Mouse (Mus musculus): ENCODE measurements around the gene Pla2g12b.

Gene Pla2g12b

DNA sequence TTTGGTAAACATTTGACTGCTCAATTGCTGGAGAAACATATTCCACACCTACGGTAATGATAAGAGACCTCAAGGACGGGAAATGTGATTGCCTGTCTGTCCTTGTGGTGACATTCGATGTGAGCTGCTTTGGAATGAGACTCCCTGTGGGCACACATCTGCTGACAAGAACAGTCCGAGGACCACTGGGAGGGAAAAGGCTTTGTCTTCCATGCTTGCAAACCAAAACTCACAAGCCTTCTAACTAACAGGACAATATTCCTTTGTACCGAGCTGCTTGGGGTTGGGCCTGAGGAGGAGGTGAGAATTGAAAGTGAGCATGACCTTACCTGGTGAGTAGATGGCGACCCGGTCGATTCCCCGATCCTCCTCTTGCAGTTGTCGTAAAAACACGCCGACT, 63.8 kb downstream of the Pla2g12b start:
- no peak for DNase-seq (ENCODE audit: low read depth)

DNA sequence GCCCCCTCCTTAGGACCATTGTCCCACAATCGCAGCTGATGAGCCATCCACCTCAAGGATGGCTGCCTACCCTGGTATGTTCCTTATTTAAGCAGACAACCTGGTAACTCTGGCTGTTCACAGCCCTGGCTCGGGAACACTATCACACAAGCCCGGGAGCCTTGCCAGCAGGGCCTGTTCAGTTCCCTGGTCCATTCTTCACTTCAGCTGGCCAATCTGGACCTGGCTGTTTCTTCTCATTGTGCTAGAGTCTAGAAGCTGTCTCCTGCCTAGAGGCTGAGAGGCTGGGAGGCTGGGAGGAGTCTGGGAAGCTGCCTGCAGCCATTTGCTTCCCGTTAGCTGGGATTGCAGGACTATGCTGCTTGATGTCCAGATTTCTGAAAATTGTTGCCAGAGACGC, 67.0 kb downstream of the Pla2g12b start:
- DNase-seq (ENCODE audit: low read depth) = peak; percentile 21
